Mouse (Mus musculus): ENCODE measurements around the gene Krt19. TPM values are rescaled to one million over a fixed set of nuclear protein-coding genes. Genes with fewer than 3 reads are reported as not detected.

Gene Krt19
- total RNA-seq (2015; ENCODE audit: low replicate concordance) (not detected in 2 replicates), total RNA-seq (2017; ENCODE audit: low replicate concordance) (not detected in 2 replicates)

DNA sequence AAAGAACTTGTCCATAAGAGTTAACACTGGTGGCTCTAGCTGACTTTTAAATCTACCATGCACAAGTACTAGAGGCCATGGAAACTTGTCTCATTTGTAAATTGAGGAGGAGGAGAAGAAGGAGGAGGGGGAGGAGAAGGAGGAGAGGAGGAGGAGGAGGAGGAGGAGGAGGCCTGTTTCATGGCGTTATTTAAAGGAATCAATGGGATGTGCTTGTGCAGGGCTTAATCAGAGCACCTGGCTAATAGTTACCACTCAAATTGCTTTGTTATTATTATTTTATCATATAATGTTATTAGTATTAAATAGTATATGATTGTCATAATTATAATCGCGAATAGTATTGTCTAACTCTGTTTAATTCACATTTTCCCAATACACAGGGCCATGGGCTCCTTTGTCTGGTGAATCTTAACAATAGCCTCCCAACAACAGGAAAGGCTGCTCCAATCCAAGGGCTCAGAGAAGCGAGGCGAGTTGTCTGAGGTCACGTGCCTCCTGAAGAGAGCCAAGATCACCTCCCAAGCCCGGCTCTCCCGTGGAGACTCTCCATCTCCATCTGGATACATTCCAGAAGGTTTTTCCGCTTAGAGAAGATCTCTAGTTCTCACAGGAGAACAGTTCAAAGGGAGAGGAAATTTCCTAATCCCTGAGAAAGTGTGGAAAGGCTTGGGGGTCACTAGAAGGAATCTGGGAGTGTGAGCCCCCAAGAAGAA is at the start of gene Krt19:
TSS of gene Krt19 (minus strand) at position 51 of the 716 bp plus-strand sequence.
- ATAC-seq (replicated peaks; ENCODE audit: low FRiP score, poor library complexity, severe bottlenecking), result no peak

GRCm38 (mm10) chr11:100192992-100193391 is 44.5 kb upstream of the Krt19 start, which contains the start of gene Krt9:
TSS of gene Krt9 (minus strand) at chr11:100193246.
- no peak for ATAC-seq (replicated peaks; ENCODE audit: low FRiP score, poor library complexity, severe bottlenecking)

- ATAC-seq (replicated peaks; ENCODE audit: low FRiP score, poor library complexity, severe bottlenecking), result no peak
Measured at GRCm38 (mm10) chr11:100191820-100192219, 43.4 kb upstream of the Krt19 start.

DNA sequence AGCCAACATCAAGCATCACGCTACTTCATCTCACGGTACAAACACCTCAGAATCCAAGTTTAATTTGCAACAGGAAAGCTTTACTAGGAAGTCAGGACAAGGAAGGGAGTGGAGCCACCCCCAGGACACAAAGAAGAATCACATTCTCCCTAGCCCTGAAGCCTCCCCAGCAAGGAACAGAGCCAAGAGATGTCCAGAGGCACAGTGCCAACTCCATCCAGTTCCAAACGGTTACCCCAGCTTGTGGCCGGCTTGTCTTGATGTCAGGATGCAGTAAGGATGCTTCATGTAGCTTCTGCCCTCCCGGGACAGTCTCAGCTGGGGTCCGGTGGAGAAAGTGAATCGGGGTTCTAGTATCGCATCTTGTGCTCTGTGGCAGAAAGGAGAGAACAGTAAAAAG is 38.3 kb upstream of the Krt19 start:
- ATAC-seq (replicated peaks; ENCODE audit: low FRiP score, poor library complexity, severe bottlenecking), result no peak

DNA sequence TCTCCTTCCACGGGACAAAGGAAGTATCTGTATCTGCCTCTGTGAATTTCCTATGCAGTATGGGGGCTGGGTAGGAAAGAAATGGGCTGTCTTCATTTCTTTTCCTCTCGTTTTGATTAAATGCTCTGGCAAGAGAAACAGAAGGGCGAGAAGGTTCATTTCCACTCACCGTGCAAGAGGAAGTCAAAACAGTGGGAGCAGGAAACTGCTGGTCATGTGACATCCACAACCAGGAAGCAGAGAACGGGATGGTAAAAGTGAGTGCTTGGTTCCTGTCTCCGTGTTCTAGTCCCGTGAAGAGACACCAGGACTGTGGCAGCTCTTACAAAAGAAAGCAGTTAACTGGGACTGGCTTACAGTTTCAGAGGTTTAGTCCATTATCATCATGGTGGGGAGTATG is 33.3 kb upstream of the Krt19 start:
- no peak for ATAC-seq (replicated peaks; ENCODE audit: low FRiP score, poor library complexity, severe bottlenecking)

GRCm38 (mm10) chr11:100179260-100179659 is 30.8 kb upstream of the Krt19 start:
- no peak for ATAC-seq (replicated peaks; ENCODE audit: low FRiP score, poor library complexity, severe bottlenecking)

GRCm38 (mm10) chr11:100178307-100178706 is 29.8 kb upstream of the Krt19 start:
- no peak for ATAC-seq (replicated peaks; ENCODE audit: low FRiP score, poor library complexity, severe bottlenecking)

GRCm38 (mm10) chr11:100176791-100177190 is 28.3 kb upstream of the Krt19 start:
- ATAC-seq (replicated peaks; ENCODE audit: low FRiP score, poor library complexity, severe bottlenecking), result no peak

- ATAC-seq (replicated peaks; ENCODE audit: low FRiP score, poor library complexity, severe bottlenecking), result no peak
Measured at GRCm38 (mm10) chr11:100168765-100169762, 20.6 kb upstream of the Krt19 start.

DNA sequence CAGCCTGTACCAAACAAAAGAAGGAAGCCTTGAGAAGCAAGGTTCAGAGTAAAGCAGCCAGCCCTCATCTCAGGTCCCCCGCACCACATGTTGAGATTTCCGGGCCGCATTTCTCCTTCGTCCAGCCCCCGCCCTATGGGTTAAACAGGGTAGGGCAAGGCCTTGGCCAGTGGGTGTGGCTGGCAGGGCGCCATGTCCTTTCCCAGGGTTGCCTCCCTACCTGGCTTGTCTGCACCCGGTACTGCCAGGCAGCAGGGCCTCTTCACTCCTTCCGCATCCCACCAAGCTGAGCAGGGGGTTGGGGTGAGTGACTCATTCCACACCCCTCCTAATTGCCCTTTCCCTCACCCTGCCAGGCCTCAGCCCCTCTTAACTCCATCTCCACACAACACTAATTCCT is 19.6 kb upstream of the Krt19 start:
- ATAC-seq (replicated peaks; ENCODE audit: low FRiP score, poor library complexity, severe bottlenecking), result no peak

GRCm38 (mm10) chr11:100164392-100164791 is 15.9 kb upstream of the Krt19 start:
- no peak for ATAC-seq (replicated peaks; ENCODE audit: low FRiP score, poor library complexity, severe bottlenecking)

GRCm38 (mm10) chr11:100157908-100158477 is 9.5 kb upstream of the Krt19 start:
- no peak for ATAC-seq (replicated peaks; ENCODE audit: low FRiP score, poor library complexity, severe bottlenecking)

DNA sequence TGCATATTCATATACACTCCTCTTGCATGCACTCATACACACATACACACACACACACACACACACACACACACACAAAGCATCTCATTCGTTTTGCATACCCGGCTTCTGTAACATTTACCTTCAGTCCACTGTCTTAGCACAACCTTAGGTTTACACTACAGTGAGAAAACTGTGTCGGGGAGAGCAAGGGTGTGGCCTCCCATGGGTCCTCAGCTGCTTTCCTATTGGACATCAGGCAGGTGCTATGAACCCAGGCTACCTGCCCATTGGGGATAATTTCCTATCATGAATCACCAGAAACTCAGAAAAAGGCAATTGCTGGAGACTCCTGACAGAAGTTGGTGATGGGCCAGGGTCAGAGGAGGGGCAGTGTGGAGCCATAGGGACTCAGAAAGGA is 8.9 kb upstream of the Krt19 start:
- ATAC-seq (replicated peaks; ENCODE audit: low FRiP score, poor library complexity, severe bottlenecking), result no peak

DNA sequence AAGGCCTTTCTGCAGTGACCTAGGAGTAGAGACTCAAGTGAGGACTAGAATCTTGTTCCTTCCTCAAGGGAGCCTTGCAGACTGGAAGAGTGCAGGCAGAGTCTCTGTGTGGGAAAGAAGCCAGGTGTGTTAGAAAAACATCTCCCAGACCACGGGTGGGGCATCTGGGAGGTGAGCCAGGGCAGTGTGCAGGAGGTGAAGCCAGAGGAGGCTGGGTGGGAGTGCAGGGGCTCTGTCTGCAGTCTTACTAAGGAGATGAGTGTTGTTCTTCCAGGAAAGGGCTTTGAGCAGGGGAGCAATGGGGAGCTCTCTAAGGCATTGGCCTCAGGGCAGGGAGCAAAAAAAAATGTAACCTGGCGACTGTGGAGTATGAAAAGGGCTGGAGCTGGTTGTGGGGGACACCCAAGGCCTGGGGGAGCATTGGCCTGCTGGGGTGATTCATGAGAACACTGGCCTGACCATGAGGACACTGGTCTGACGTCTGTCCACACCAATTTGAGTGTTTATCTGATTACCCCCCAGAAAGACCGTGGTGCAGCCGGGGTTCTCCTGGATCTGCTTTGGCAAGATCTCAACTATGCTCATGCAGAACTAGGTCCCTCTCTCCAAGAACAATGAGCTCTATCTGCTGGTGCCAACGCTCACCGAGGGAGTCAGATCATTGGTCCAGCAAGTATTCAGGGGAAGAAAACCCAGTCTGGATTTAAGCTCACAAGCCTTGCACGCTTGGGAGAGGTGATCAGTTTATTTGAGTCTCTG is 7.2 kb upstream of the Krt19 start:
- no peak for ATAC-seq (replicated peaks; ENCODE audit: low FRiP score, poor library complexity, severe bottlenecking)

DNA sequence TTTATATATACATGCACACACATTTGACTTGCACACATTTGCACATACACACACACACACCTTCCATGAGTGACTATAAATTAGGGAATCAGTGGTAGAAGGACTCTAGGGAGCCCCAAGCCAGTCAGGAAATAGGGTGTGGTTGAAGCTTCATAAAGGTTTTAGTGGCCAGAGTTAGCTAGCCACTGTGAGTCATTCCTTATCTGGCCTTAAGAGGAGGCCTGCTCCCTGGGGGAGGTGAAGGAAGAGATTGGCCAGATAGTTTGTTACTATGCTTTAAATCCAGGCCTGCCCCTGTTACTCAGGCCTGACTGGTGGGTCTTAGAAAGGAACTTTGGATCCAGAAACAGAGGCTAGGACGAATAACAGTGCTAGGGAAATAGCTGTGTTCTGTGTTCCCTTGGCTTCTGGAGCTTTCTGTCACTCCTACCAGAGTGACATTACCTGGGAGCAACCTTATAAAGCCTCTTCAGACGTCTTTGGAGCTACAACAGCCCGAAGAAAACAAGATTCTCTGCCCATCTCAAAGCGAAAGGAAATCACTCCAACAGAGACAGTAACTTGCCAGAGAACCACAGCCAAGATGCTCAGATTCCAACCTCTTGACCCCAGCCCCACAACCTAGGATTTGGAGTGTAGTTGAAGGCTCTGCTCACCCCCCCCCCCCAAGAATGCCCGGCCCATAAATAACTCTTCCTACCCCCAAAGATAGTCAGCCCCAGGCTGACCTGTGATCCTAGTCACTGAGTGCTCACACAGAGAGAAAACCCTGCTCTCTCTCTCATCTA is 705 bp downstream of the Krt19 start:
- ATAC-seq (replicated peaks; ENCODE audit: low FRiP score, poor library complexity, severe bottlenecking), result no peak

GRCm38 (mm10) chr11:100145858-100146560 is 2.5 kb downstream of the Krt19 start:
- ATAC-seq (replicated peaks; ENCODE audit: low FRiP score, poor library complexity, severe bottlenecking), result no peak

- ATAC-seq (replicated peaks; ENCODE audit: low FRiP score, poor library complexity, severe bottlenecking), result no peak
Measured at GRCm38 (mm10) chr11:100145104-100145503, 3.4 kb downstream of the Krt19 start.

GRCm38 (mm10) chr11:100140966-100141365 is 7.5 kb downstream of the Krt19 start:
- no peak for ATAC-seq (replicated peaks; ENCODE audit: low FRiP score, poor library complexity, severe bottlenecking)
